Mouse (Mus musculus) embryonic facial prominence, embryonic 12.5 days (tissue): ENCODE data around the gene Spa17. TPM values are rescaled to one million over a fixed set of nuclear protein-coding genes. Genes with fewer than 3 reads are reported as not detected.

Experiments
- ATAC-seq: fragments of 200-750 bp; cut with Nextera tagmentation; 2 replicates; pipeline ENCODE4 v1.8.0; 2017; ENCODE audit not compliant: insufficient number of reproducible peaks, insufficient read depth, low FRiP score, low TSS enrichment
- H3K27ac ChIP-seq: fragments of 300-500 bp; sonication (generic); 2 replicates; pipeline ENCODE4 v1.5.1; 2016; ENCODE audit warnings: mild to moderate bottlenecking
- H3K27me3 ChIP-seq: fragments of 300-500 bp; sonication (generic); 2 replicates; pipeline ENCODE4 v1.6.1; 2016; ENCODE audit warnings: mild to moderate bottlenecking, moderate library complexity
- H3K36me3 ChIP-seq: fragments of 300-500 bp; sonication (generic); 2 replicates; pipeline ENCODE4 v1.6.1; 2016; ENCODE audit warnings: mild to moderate bottlenecking
- H3K4me1 ChIP-seq: fragments of 300-500 bp; sonication (generic); 2 replicates; pipeline ENCODE4 v1.6.1; 2016
- H3K4me2 ChIP-seq: fragments of 300-500 bp; sonication (generic); replicated peaks from 2 replicates; pipeline ENCODE4 v1.6.1; 2016; ENCODE audit warnings: mild to moderate bottlenecking, moderate library complexity
- H3K4me3 ChIP-seq: fragments of 300-500 bp; sonication (generic); 2 replicates; pipeline ENCODE4 v1.5.1; 2016; ENCODE audit warnings: mild to moderate bottlenecking
- H3K9ac ChIP-seq: fragments of 300-500 bp; sonication (generic); 2 replicates; pipeline ENCODE4 v1.6.1; 2016; ENCODE audit warnings: mild to moderate bottlenecking, moderate library complexity
- H3K9me3 ChIP-seq: fragments of 300-500 bp; sonication (generic); 2 replicates; pipeline ENCODE4 v1.6.1; 2016; ENCODE audit warnings: mild to moderate bottlenecking, moderate library complexity
- WGBS: fragments of 180-500 bp; shearing (Covaris S2); methylation state at CpG from one replicate; pipeline ENCODE4 v1.1.7; 2016; 5-methylcytosine and 5-hydroxymethylcytosine counted together
- polyA plus RNA-seq: library from polyadenylated mRNA; unstranded; fragments of >200 nt; fragmentation: Nextera tagmentation; extraction: Ambion mirVana; gene quantifications from 2 replicates; pipeline ENCODE4 v1.2.1, GENCODE M21; 2016

Spa17 gene
- 8.3 and 10.0 TPM in 2 replicates for polyA plus RNA-seq

GRCm38 (mm10) chr9:37613182-37613910 lies at the start of gene Spa17:
Gene Spa17, minus strand, starts transcription at chr9:37613722.
- no peaks in the 10 kb centered on the region for H3K9me3 ChIP-seq
- H3K27ac ChIP-seq: peak within 1 kb of the TSS; percentile 50; the same call in 1 of the 2 replicates
- H3K4me2 ChIP-seq: peak within 1 kb of the TSS; percentile 71
- H3K36me3 ChIP-seq: no peaks in the 10 kb centered on the region
- H3K4me3 ChIP-seq: peak within 1 kb of the TSS; percentile 65
- H3K4me1 ChIP-seq: no peaks in the 10 kb centered on the region
- H3K9ac ChIP-seq: peak within 1 kb of the TSS; percentile 78
- H3K27me3 ChIP-seq: no peaks in the 10 kb centered on the region
- peak; percentile 91 for ATAC-seq
- under 1% methylated on average over 45 of the region's 45 CpGs for WGBS

- 79% methylated on average over 1 of the region's 1 CpGs for WGBS
- no peak for ATAC-seq
Observed at GRCm38 (mm10) chr9:37663210-37663609, 49.7 kb upstream of the Spa17 start.

GRCm38 (mm10) chr9:37659413-37659812 lies 45.9 kb upstream of the Spa17 start:
- H3K4me3 ChIP-seq: no peak overlapping the region
- H3K4me2 ChIP-seq: no peak overlapping the region
- H3K27ac ChIP-seq: no peak overlapping the region
- ATAC-seq: no peak
- WGBS: 87% methylated on average over 6 of the region's 6 CpGs
- peaks cover under 1% of the 10 kb centered on the region for H3K36me3 ChIP-seq
- no peaks in the 10 kb centered on the region for H3K9me3 ChIP-seq
- no peaks in the 10 kb centered on the region for H3K27me3 ChIP-seq
- no peak overlapping the region for H3K9ac ChIP-seq
- H3K4me1 ChIP-seq: peaks cover 7% of the 10 kb centered on the region

More at GRCm38 (mm10) chr9:37663210-37663609, 49.7 kb upstream of the Spa17 start:
- no peak overlapping the region for H3K4me3 ChIP-seq
- no peak overlapping the region for H3K27ac ChIP-seq
- no peak overlapping the region for H3K4me2 ChIP-seq
- no peaks in the 10 kb centered on the region for H3K4me1 ChIP-seq
- no peaks in the 10 kb centered on the region for H3K9me3 ChIP-seq
- no peaks in the 10 kb centered on the region for H3K27me3 ChIP-seq
- no peaks in the 10 kb centered on the region for H3K36me3 ChIP-seq
- no peak overlapping the region for H3K9ac ChIP-seq

GRCm38 (mm10) chr9:37656931-37657481 lies 43.5 kb upstream of the Spa17 start, which contains the start of gene Tbrg1:
Gene Tbrg1, minus strand, starts transcription at chr9:37657312.
- H3K27me3 ChIP-seq: no peaks in the 10 kb centered on the region
- peaks cover 7% of the 10 kb centered on the region for H3K4me1 ChIP-seq
- peak within 1 kb of the TSS; percentile 76 for H3K9ac ChIP-seq
- H3K4me3 ChIP-seq: peak within 1 kb of the TSS; percentile 71
- H3K9me3 ChIP-seq: no peaks in the 10 kb centered on the region
- peak within 1 kb of the TSS; percentile 83 for H3K27ac ChIP-seq
- peak within 1 kb of the TSS; percentile 80 for H3K4me2 ChIP-seq
- under 1% methylated on average over 36 of the region's 36 CpGs for WGBS
- peak; percentile 90 for ATAC-seq
- H3K36me3 ChIP-seq: peaks cover 23% of the 10 kb centered on the region

- WGBS: 1% methylated on average over 10 of the region's 10 CpGs
Observed at GRCm38 (mm10) chr9:37656439-37656881, 42.9 kb upstream of the Spa17 start.

GRCm38 (mm10) chr9:37655961-37656360 lies 42.4 kb upstream of the Spa17 start:
- ATAC-seq: no peak
- H3K9ac ChIP-seq: peak overlapping the region; percentile 76
- peaks cover 7% of the 10 kb centered on the region for H3K4me1 ChIP-seq
- peak overlapping the region; percentile 80 for H3K4me2 ChIP-seq
- peaks cover 31% of the 10 kb centered on the region for H3K36me3 ChIP-seq
- no peak overlapping the region for H3K27ac ChIP-seq
- H3K9me3 ChIP-seq: no peaks in the 10 kb centered on the region
- WGBS: 63% methylated on average over 8 of the region's 8 CpGs
- H3K27me3 ChIP-seq: no peaks in the 10 kb centered on the region
- peak overlapping the region; percentile 71 for H3K4me3 ChIP-seq

More at GRCm38 (mm10) chr9:37656439-37656881, 42.9 kb upstream of the Spa17 start:
- Histone ChIP-seq H3K4me2 (peak overlapping the region; percentile 80), H3K27ac (peak overlapping the region; percentile 83; the same call in 1 of the 2 replicates), H3K4me3 (peak overlapping the region; percentile 71), H3K36me3 (peaks cover 26% of the 10 kb centered on the region), H3K27me3 (no peaks in the 10 kb centered on the region), H3K9ac (peak overlapping the region; percentile 76), H3K4me1 (peaks cover 7% of the 10 kb centered on the region), H3K9me3 (no peaks in the 10 kb centered on the region)
- ATAC-seq: no peak

GRCm38 (mm10) chr9:37653836-37654235 lies 40.3 kb upstream of the Spa17 start:
- no peaks in the 10 kb centered on the region for H3K9me3 ChIP-seq
- H3K4me3 ChIP-seq: no peak overlapping the region
- ATAC-seq: no peak
- H3K9ac ChIP-seq: no peak overlapping the region
- 83% methylated on average over 5 of the region's 5 CpGs for WGBS
- peaks cover 50% of the 10 kb centered on the region for H3K36me3 ChIP-seq
- H3K4me1 ChIP-seq: peaks cover 7% of the 10 kb centered on the region
- no peak overlapping the region for H3K4me2 ChIP-seq
- H3K27ac ChIP-seq: no peak overlapping the region
- H3K27me3 ChIP-seq: no peaks in the 10 kb centered on the region

GRCm38 (mm10) chr9:37650639-37651038 lies 37.1 kb upstream of the Spa17 start:
- no peak overlapping the region for H3K27ac ChIP-seq
- H3K4me2 ChIP-seq: no peak overlapping the region
- no peaks in the 10 kb centered on the region for H3K9me3 ChIP-seq
- 95% methylated on average over 5 of the region's 5 CpGs for WGBS
- H3K4me3 ChIP-seq: no peak overlapping the region
- no peak for ATAC-seq
- H3K36me3 ChIP-seq: peaks cover 57% of the 10 kb centered on the region
- no peaks in the 10 kb centered on the region for H3K27me3 ChIP-seq
- H3K9ac ChIP-seq: no peak overlapping the region
- H3K4me1 ChIP-seq: peaks cover 4% of the 10 kb centered on the region; the same call in 1 of the 2 replicates

GRCm38 (mm10) chr9:37646246-37646645 lies 32.7 kb upstream of the Spa17 start:
- Histone ChIP-seq H3K27me3 (no peaks in the 10 kb centered on the region), H3K9ac (no peak overlapping the region), H3K4me1 (no peaks in the 10 kb centered on the region), H3K4me2 (no peak overlapping the region), H3K27ac (no peak overlapping the region), H3K4me3 (no peak overlapping the region), H3K36me3 (peaks cover 29% of the 10 kb centered on the region), H3K9me3 (no peaks in the 10 kb centered on the region)
- WGBS: 77% methylated on average over 3 of the region's 3 CpGs
- ATAC-seq: no peak

- WGBS: 83% methylated on average over 3 of the region's 3 CpGs
- ATAC-seq: no peak
- Histone ChIP-seq H3K9ac (no peak overlapping the region), H3K9me3 (no peaks in the 10 kb centered on the region), H3K27me3 (no peaks in the 10 kb centered on the region), H3K4me2 (no peak overlapping the region), H3K4me1 (no peaks in the 10 kb centered on the region), H3K27ac (no peak overlapping the region), H3K4me3 (no peak overlapping the region), H3K36me3 (no peaks in the 10 kb centered on the region)
Observed at GRCm38 (mm10) chr9:37638721-37639120, 25.2 kb upstream of the Spa17 start.

- H3K36me3 ChIP-seq: no peaks in the 10 kb centered on the region
- no peaks in the 10 kb centered on the region for H3K9me3 ChIP-seq
- ATAC-seq: no peak
- no peak overlapping the region for H3K9ac ChIP-seq
- H3K4me1 ChIP-seq: no peaks in the 10 kb centered on the region
- 53% methylated on average over 6 of the region's 6 CpGs for WGBS
- no peaks in the 10 kb centered on the region for H3K27me3 ChIP-seq
- no peak overlapping the region for H3K4me3 ChIP-seq
- no peak overlapping the region for H3K4me2 ChIP-seq
- H3K27ac ChIP-seq: no peak overlapping the region
Observed at GRCm38 (mm10) chr9:37636800-37637542, 23.4 kb upstream of the Spa17 start.
